Mouse (Mus musculus) heart, postnatal 4 days (tissue): ENCODE results near the gene Gorasp1. TPM values are rescaled to one million over a fixed set of nuclear protein-coding genes. Genes with fewer than 3 reads are reported as not detected.

Experiments
- DNase-seq: peaks from one replicate; pipeline ENCODE4 v3.0.0; 2021
- total RNA-seq, 2 experiments: library from RNA; stranded (reverse); gene quantifications; 2 replicates each; pipeline ENCODE4 v1.2.3; 2021

Gorasp1 gene
- total RNA-seq, result 10 to 100 TPM; 15.2 to 16.0 TPM

GRCm38 (mm10) chr9:119937005-119937773 lies at the start of gene Gorasp1, which contains the start of gene Ttc21a:
Gorasp1 (minus strand) TSS chr9:119937565.
Ttc21a (plus strand) TSS chr9:119937606.
- peak; percentile 97 for DNase-seq

- DNase-seq, result no peak
These were observed 48.7 kb upstream of the Gorasp1 start for GRCm38 (mm10) chr9:119985881-119986574.

GRCm38 (mm10) chr9:119984536-119985011 lies 47.2 kb upstream of the Gorasp1 start, which contains the start of gene Csrnp1:
Csrnp1 (minus strand) TSS chr9:119984658.
- peak; percentile 48 for DNase-seq

- peak; percentile 95 for DNase-seq
These were observed 46.5 kb upstream of the Gorasp1 start for GRCm38 (mm10) chr9:119983585-119984535.

GRCm38 (mm10) chr9:119982956-119983551 lies 45.7 kb upstream of the Gorasp1 start:
- DNase-seq, result peak; percentile 64

- peak; percentile 78 for DNase-seq
These were observed 45.0 kb upstream of the Gorasp1 start for GRCm38 (mm10) chr9:119982241-119982811.

- DNase-seq, result peak; percentile 85
These were observed 44.1 kb upstream of the Gorasp1 start for GRCm38 (mm10) chr9:119981183-119982179.

GRCm38 (mm10) chr9:119980770-119981182 lies 43.4 kb upstream of the Gorasp1 start:
- peak; percentile 48 for DNase-seq

- no peak for DNase-seq
These were observed 42.4 kb upstream of the Gorasp1 start for GRCm38 (mm10) chr9:119979749-119980148.

GRCm38 (mm10) chr9:119978811-119979441 lies 41.6 kb upstream of the Gorasp1 start:
- no peak for DNase-seq

GRCm38 (mm10) chr9:119978151-119978810 lies 40.9 kb upstream of the Gorasp1 start:
- DNase-seq, result no peak

- DNase-seq, result peak; percentile 58
These were observed 40.2 kb upstream of the Gorasp1 start for GRCm38 (mm10) chr9:119977557-119978060.

GRCm38 (mm10) chr9:119976704-119977556 lies 39.6 kb upstream of the Gorasp1 start:
- DNase-seq, result no peak

GRCm38 (mm10) chr9:119975286-119975685 lies 37.9 kb upstream of the Gorasp1 start:
- DNase-seq, result no peak

GRCm38 (mm10) chr9:119974609-119975008 lies 37.2 kb upstream of the Gorasp1 start:
- no peak for DNase-seq

GRCm38 (mm10) chr9:119973869-119974520 lies 36.6 kb upstream of the Gorasp1 start:
- DNase-seq, result no peak

GRCm38 (mm10) chr9:119973281-119973680 lies 35.9 kb upstream of the Gorasp1 start:
- DNase-seq, result no peak
